Mouse (Mus musculus) bone marrow, adult 2 months (tissue): Measurements from ENCODE around the gene Cpox.

Source experiments
- CTCF ChIP-seq: fragments of 200-500 bp; IDR thresholded peaks from 2 replicates; pipeline ENCODE4 v1.5.1; 2011; ENCODE audit warnings: low read length, control low read depth; ENCODE audit not compliant: control insufficient read depth, insufficient read depth
- POLR2A ChIP-seq: fragments of 200-500 bp; IDR thresholded peaks from 2 replicates; pipeline ENCODE4 v1.6.1; 2011; ENCODE audit warnings: low read depth, mild to moderate bottlenecking, control low read depth, low read length, borderline replicate concordance; ENCODE audit not compliant: control insufficient read depth

- TF ChIP-seq POLR2A (no peak), CTCF (no peak)
These were observed 15.8 kb downstream of the Cpox start for GRCm38 (mm10) chr16:58685548-58686537.
